Mouse (Mus musculus): ENCODE measurements around the gene Srgn. TPM values are rescaled to one million over a fixed set of nuclear protein-coding genes. Genes with fewer than 3 reads are reported as not detected.
"Not testable (repeated sequence)": the region's sequence is repeated elsewhere in the genome, so short reads cannot be mapped to it uniquely, and the experiment has no call there.

The Srgn gene
- polyA plus RNA-seq, 1 experiment, result 107 TPM

- no peaks in the 10 kb centered on the region for H3K4me1 ChIP-seq (replicated peaks; ENCODE audit: control insufficient read depth, insufficient read depth, low read length)
- peaks cover 16% of the 10 kb centered on the region for H3K36me3 ChIP-seq (ENCODE audit: control insufficient read depth, insufficient read depth, low read length)
- 87% methylated on average over 7 of the region's 7 CpGs for WGBS
- TF ChIP-seq POLR2A (IDR thresholded peaks at IDR 0.05; ENCODE audit: control insufficient read depth, extremely low read depth, insufficient read depth, low read length, poor library complexity) (no peak), CTCF (IDR thresholded peaks at IDR 0.05; ENCODE audit: borderline replicate concordance, control insufficient read depth, extremely low read depth, insufficient read depth, low read length, poor library complexity) (no peak)
- no peak for DNase-seq
- H3K4me3 ChIP-seq (ENCODE audit: control insufficient read depth, insufficient read depth, low read length), result no peak overlapping the region
- H3K27me3 ChIP-seq (ENCODE audit: control insufficient read depth, insufficient read depth, low read length), result no peaks in the 10 kb centered on the region
- H3K27ac ChIP-seq (ENCODE audit: control insufficient read depth, insufficient read depth, low read length), result no peak overlapping the region
Measured at GRCm38 (mm10) chr10:62481108-62481852, 46.0 kb downstream of the Srgn start.

GRCm38 (mm10) chr10:62476980-62477379, 50.3 kb downstream of the Srgn start:
- Histone ChIP-seq H3K4me3 (ENCODE audit: control insufficient read depth, insufficient read depth, low read length) (no peak overlapping the region), H3K36me3 (ENCODE audit: control insufficient read depth, insufficient read depth, low read length) (peaks cover 16% of the 10 kb centered on the region), H3K4me1 (replicated peaks; ENCODE audit: control insufficient read depth, insufficient read depth, low read length) (no peaks in the 10 kb centered on the region), H3K27ac (ENCODE audit: control insufficient read depth, insufficient read depth, low read length) (no peak overlapping the region), H3K27me3 (ENCODE audit: control insufficient read depth, insufficient read depth, low read length) (no peaks in the 10 kb centered on the region)
- no peak for TF ChIP-seq CTCF (IDR thresholded peaks at IDR 0.05; ENCODE audit: borderline replicate concordance, control insufficient read depth, extremely low read depth, insufficient read depth, low read length, poor library complexity)
- no peak for TF ChIP-seq POLR2A (IDR thresholded peaks at IDR 0.05; ENCODE audit: control insufficient read depth, extremely low read depth, insufficient read depth, low read length, poor library complexity)
- no peak for DNase-seq
- WGBS, result 74% methylated on average over 2 of the region's 2 CpGs

- Histone ChIP-seq H3K36me3 (ENCODE audit: control insufficient read depth, insufficient read depth, low read length) (peaks cover 16% of the 10 kb centered on the region), H3K27me3 (ENCODE audit: control insufficient read depth, insufficient read depth, low read length) (no peaks in the 10 kb centered on the region), H3K27ac (ENCODE audit: control insufficient read depth, insufficient read depth, low read length) (no peak overlapping the region), H3K4me3 (ENCODE audit: control insufficient read depth, insufficient read depth, low read length) (no peak overlapping the region), H3K4me1 (replicated peaks; ENCODE audit: control insufficient read depth, insufficient read depth, low read length) (no peaks in the 10 kb centered on the region)
- TF ChIP-seq POLR2A (IDR thresholded peaks at IDR 0.05; ENCODE audit: control insufficient read depth, extremely low read depth, insufficient read depth, low read length, poor library complexity) (no peak), CTCF (IDR thresholded peaks at IDR 0.05; ENCODE audit: borderline replicate concordance, control insufficient read depth, extremely low read depth, insufficient read depth, low read length, poor library complexity) (no peak)
- WGBS, result 97% methylated on average over 10 of the region's 10 CpGs
- DNase-seq, result no peak
Measured at GRCm38 (mm10) chr10:62474944-62475343, 52.3 kb downstream of the Srgn start.

GRCm38 (mm10) chr10:62471105-62471504, 56.1 kb downstream of the Srgn start:
- Histone ChIP-seq H3K27ac (ENCODE audit: control insufficient read depth, insufficient read depth, low read length) (no peak overlapping the region), H3K36me3 (ENCODE audit: control insufficient read depth, insufficient read depth, low read length) (0 out of 2 replicates have a peak, but pooled peaks cover 7% of the 10 kb centered on the region), H3K27me3 (ENCODE audit: control insufficient read depth, insufficient read depth, low read length) (no peaks in the 10 kb centered on the region), H3K4me1 (replicated peaks; ENCODE audit: control insufficient read depth, insufficient read depth, low read length) (no peaks in the 10 kb centered on the region), H3K4me3 (ENCODE audit: control insufficient read depth, insufficient read depth, low read length) (no peak overlapping the region)
- no peak for DNase-seq
- WGBS, result 92% methylated on average over 5 of the region's 5 CpGs
- no peak for TF ChIP-seq CTCF (IDR thresholded peaks at IDR 0.05; ENCODE audit: borderline replicate concordance, control insufficient read depth, extremely low read depth, insufficient read depth, low read length, poor library complexity)
- TF ChIP-seq POLR2A (IDR thresholded peaks at IDR 0.05; ENCODE audit: control insufficient read depth, extremely low read depth, insufficient read depth, low read length, poor library complexity), result no peak

- H3K27me3 ChIP-seq (ENCODE audit: control insufficient read depth, insufficient read depth, low read length), result no peaks in the 10 kb centered on the region
- no peak for DNase-seq
- TF ChIP-seq POLR2A (IDR thresholded peaks at IDR 0.05; ENCODE audit: control insufficient read depth, extremely low read depth, insufficient read depth, low read length, poor library complexity) (no peak), CTCF (IDR thresholded peaks at IDR 0.05; ENCODE audit: borderline replicate concordance, control insufficient read depth, extremely low read depth, insufficient read depth, low read length, poor library complexity) (no peak)
- H3K36me3 ChIP-seq (ENCODE audit: control insufficient read depth, insufficient read depth, low read length), result peaks cover 7% of the 10 kb centered on the region; the same call in 1 of the 2 replicates
- WGBS, result 97% methylated on average over 4 of the region's 4 CpGs
- no peak overlapping the region for H3K27ac ChIP-seq (ENCODE audit: control insufficient read depth, insufficient read depth, low read length)
- no peak overlapping the region for H3K4me3 ChIP-seq (ENCODE audit: control insufficient read depth, insufficient read depth, low read length)
- no peaks in the 10 kb centered on the region for H3K4me1 ChIP-seq (replicated peaks; ENCODE audit: control insufficient read depth, insufficient read depth, low read length)
Measured at GRCm38 (mm10) chr10:62469736-62470135, 57.5 kb downstream of the Srgn start.

GRCm38 (mm10) chr10:62461321-62461720, 65.9 kb downstream of the Srgn start:
- no peak overlapping the region for H3K27ac ChIP-seq (ENCODE audit: control insufficient read depth, insufficient read depth, low read length)
- no peaks in the 10 kb centered on the region for H3K4me1 ChIP-seq (replicated peaks; ENCODE audit: control insufficient read depth, insufficient read depth, low read length)
- no peak for DNase-seq
- no peak overlapping the region for H3K4me3 ChIP-seq (ENCODE audit: control insufficient read depth, insufficient read depth, low read length)
- peaks cover 29% of the 10 kb centered on the region for H3K36me3 ChIP-seq (ENCODE audit: control insufficient read depth, insufficient read depth, low read length)
- no peaks in the 10 kb centered on the region for H3K27me3 ChIP-seq (ENCODE audit: control insufficient read depth, insufficient read depth, low read length)
- TF ChIP-seq POLR2A (IDR thresholded peaks at IDR 0.05; ENCODE audit: control insufficient read depth, extremely low read depth, insufficient read depth, low read length, poor library complexity), result no peak
- TF ChIP-seq CTCF (IDR thresholded peaks at IDR 0.05; ENCODE audit: borderline replicate concordance, control insufficient read depth, extremely low read depth, insufficient read depth, low read length, poor library complexity), result no peak

- WGBS, result 91% methylated on average over 11 of the region's 11 CpGs
- H3K36me3 ChIP-seq (ENCODE audit: control insufficient read depth, insufficient read depth, low read length), result peaks cover 15% of the 10 kb centered on the region
- not testable (repeated sequence) for H3K4me3 ChIP-seq (ENCODE audit: control insufficient read depth, insufficient read depth, low read length); H3K4me1 ChIP-seq (replicated peaks; ENCODE audit: control insufficient read depth, insufficient read depth, low read length); H3K27ac ChIP-seq (ENCODE audit: control insufficient read depth, insufficient read depth, low read length); H3K27me3 ChIP-seq (ENCODE audit: control insufficient read depth, insufficient read depth, low read length); DNase-seq
Measured at GRCm38 (mm10) chr10:62452001-62452400, 75.2 kb downstream of the Srgn start.

All from thymus, adult 2 months (tissue).